Mouse (Mus musculus) forebrain, embryonic 16.5 days (tissue): ENCODE data around the gene Lrmda. TPM values are rescaled to one million over a fixed set of nuclear protein-coding genes. Genes with fewer than 3 reads are reported as not detected.

Experiments used
- ATAC-seq: fragments of 200-750 bp; cut with Nextera tagmentation; 2 replicates; pipeline ENCODE4 v1.8.0; 2017; ENCODE audit warnings: mild to moderate bottlenecking, moderate library complexity
- H3K27ac ChIP-seq: fragments of 300-500 bp; sonication (generic); 2 replicates; pipeline ENCODE4 v1.5.1; 2014; ENCODE audit warnings: low read length, control low read depth
- H3K27me3 ChIP-seq: fragments of 300-500 bp; sonication (generic); replicated peaks from 2 replicates; pipeline ENCODE4 v1.6.1; 2014; ENCODE audit warnings: low read length; ENCODE audit not compliant: control insufficient read depth, insufficient read depth
- H3K36me3 ChIP-seq: fragments of 300-500 bp; sonication (generic); 2 replicates; pipeline ENCODE4 v1.6.1; 2014; ENCODE audit not compliant: control insufficient read depth, insufficient read depth
- H3K4me1 ChIP-seq: fragments of 300-500 bp; sonication (generic); replicated peaks from 2 replicates; pipeline ENCODE4 v1.6.1; 2014; ENCODE audit warnings: low read length; ENCODE audit not compliant: control insufficient read depth, insufficient read depth
- H3K4me2 ChIP-seq: fragments of 300-500 bp; sonication (generic); 2 replicates; pipeline ENCODE4 v1.6.1; 2014; ENCODE audit warnings: mild to moderate bottlenecking, low read length, control low read depth
- H3K4me3 ChIP-seq: fragments of 300-500 bp; sonication (generic); replicated peaks from 2 replicates; pipeline ENCODE4 v1.5.1; 2014; ENCODE audit warnings: mild to moderate bottlenecking, low read length, control low read depth
- H3K9ac ChIP-seq: fragments of 300-500 bp; sonication (generic); replicated peaks from 2 replicates; pipeline ENCODE4 v1.6.1; 2014; ENCODE audit warnings: low read depth, low read length, control low read depth
- H3K9me3 ChIP-seq: fragments of 300-500 bp; sonication (generic); 2 replicates; pipeline ENCODE4 v1.6.1; 2016; ENCODE audit warnings: low read length; ENCODE audit not compliant: control insufficient read depth
- WGBS: fragments of 180-500 bp; shearing (Covaris S2); extraction: QIAGEN DNeasy Blood & Tissue Kit; methylation state at CpG from one replicate; pipeline ENCODE4 v1.1.7; 2014; 5-methylcytosine and 5-hydroxymethylcytosine counted together
- polyA plus RNA-seq: library from polyadenylated mRNA; unstranded; fragments of >200 nt; fragmentation: Nextera tagmentation; extraction: Ambion mirVana; gene quantifications from 2 replicates; pipeline ENCODE4 v1.2.1, GENCODE M21; 2015

The Lrmda gene
- polyA plus RNA-seq, 1 experiment from 2014 or later: not detected

- Histone ChIP-seq H3K9me3 (no peaks in the 10 kb centered on the region), H3K27ac (no peak overlapping the region), H3K4me1 (peaks cover 19% of the 10 kb centered on the region), H3K9ac (no peak overlapping the region), H3K4me3 (no peak overlapping the region), H3K36me3 (no peaks in the 10 kb centered on the region), H3K4me2 (no peak overlapping the region), H3K27me3 (0 out of 2 replicates have a peak, but pooled peaks cover 3% of the 10 kb centered on the region)
- 80% methylated on average over 2 of the region's 2 CpGs for WGBS
- ATAC-seq: no peak
These were observed 578.0 kb downstream of the Lrmda start for GRCm38 (mm10) chr14:22597508-22597907.

GRCm38 (mm10) chr14:22598638-22599037 is 579.1 kb downstream of the Lrmda start:
- no peaks in the 10 kb centered on the region for H3K9me3 ChIP-seq
- no peak overlapping the region for H3K4me3 ChIP-seq
- no peak overlapping the region for H3K27ac ChIP-seq
- H3K4me2 ChIP-seq: no peak overlapping the region
- peaks cover 19% of the 10 kb centered on the region for H3K4me1 ChIP-seq
- 26% methylated on average over 5 of the region's 5 CpGs for WGBS
- ATAC-seq: no peak
- H3K27me3 ChIP-seq: 0 out of 2 replicates have a peak, but pooled peaks cover 3% of the 10 kb centered on the region
- H3K36me3 ChIP-seq: no peaks in the 10 kb centered on the region
- no peak overlapping the region for H3K9ac ChIP-seq

- H3K4me1 ChIP-seq: peaks cover 19% of the 10 kb centered on the region
- no peak for ATAC-seq
- H3K36me3 ChIP-seq: no peaks in the 10 kb centered on the region
- H3K4me2 ChIP-seq: no peak overlapping the region
- no peak overlapping the region for H3K27ac ChIP-seq
- 0 out of 2 replicates have a peak, but pooled peaks cover 3% of the 10 kb centered on the region for H3K27me3 ChIP-seq
- H3K9ac ChIP-seq: no peak overlapping the region
- WGBS: 12% methylated on average over 3 of the region's 3 CpGs
- no peaks in the 10 kb centered on the region for H3K9me3 ChIP-seq
- no peak overlapping the region for H3K4me3 ChIP-seq
These were observed 580.7 kb downstream of the Lrmda start for GRCm38 (mm10) chr14:22600166-22600565.

GRCm38 (mm10) chr14:22602308-22602707 is 582.8 kb downstream of the Lrmda start:
- no peak for ATAC-seq

GRCm38 (mm10) chr14:22608599-22608998 is 589.1 kb downstream of the Lrmda start:
- ATAC-seq: no peak
- H3K4me1 ChIP-seq: no peaks in the 10 kb centered on the region
- H3K4me3 ChIP-seq: no peak overlapping the region
- no peak overlapping the region for H3K9ac ChIP-seq
- no peaks in the 10 kb centered on the region for H3K27me3 ChIP-seq
- whole genome bisulfite sequencing: 52% methylated on average over 5 of the region's 5 CpGs
- no peaks in the 10 kb centered on the region for H3K36me3 ChIP-seq
- no peak overlapping the region for H3K4me2 ChIP-seq
- no peaks in the 10 kb centered on the region for H3K9me3 ChIP-seq
- no peak overlapping the region for H3K27ac ChIP-seq

More at GRCm38 (mm10) chr14:22602308-22602707, 582.8 kb downstream of the Lrmda start:
- WGBS: 93% methylated on average over 2 of the region's 2 CpGs
- Histone ChIP-seq H3K4me3 (no peak overlapping the region), H3K4me2 (no peak overlapping the region), H3K9ac (no peak overlapping the region), H3K9me3 (no peaks in the 10 kb centered on the region), H3K36me3 (no peaks in the 10 kb centered on the region), H3K27me3 (0 out of 2 replicates have a peak, but pooled peaks cover 3% of the 10 kb centered on the region), H3K27ac (no peak overlapping the region), H3K4me1 (peaks cover 19% of the 10 kb centered on the region)

GRCm38 (mm10) chr14:22609261-22610245 is 590.0 kb downstream of the Lrmda start:
- Histone ChIP-seq H3K4me1 (no peaks in the 10 kb centered on the region), H3K9ac (no peak overlapping the region), H3K36me3 (no peaks in the 10 kb centered on the region), H3K27me3 (no peaks in the 10 kb centered on the region), H3K4me3 (no peak overlapping the region), H3K9me3 (no peaks in the 10 kb centered on the region), H3K27ac (no peak overlapping the region), H3K4me2 (no peak overlapping the region)
- 85% methylated on average over 13 of the region's 13 CpGs for WGBS
- no peak for ATAC-seq

GRCm38 (mm10) chr14:22611011-22611410 is 591.5 kb downstream of the Lrmda start:
- WGBS: 93% methylated on average over 3 of the region's 3 CpGs
- no peak for ATAC-seq
- no peak overlapping the region for H3K4me3 ChIP-seq

GRCm38 (mm10) chr14:22620191-22620590 is 600.7 kb downstream of the Lrmda start:
- Histone ChIP-seq H3K27ac (no peak overlapping the region), H3K4me3 (no peak overlapping the region)
- no peak for ATAC-seq

More at GRCm38 (mm10) chr14:22611011-22611410, 591.5 kb downstream of the Lrmda start:
- no peak overlapping the region for H3K27ac ChIP-seq
- no peak overlapping the region for H3K9ac ChIP-seq
- no peak overlapping the region for H3K4me2 ChIP-seq
- no peaks in the 10 kb centered on the region for H3K4me1 ChIP-seq
- H3K36me3 ChIP-seq: no peaks in the 10 kb centered on the region
- H3K27me3 ChIP-seq: no peaks in the 10 kb centered on the region
- no peaks in the 10 kb centered on the region for H3K9me3 ChIP-seq

GRCm38 (mm10) chr14:22621941-22622340 is 602.4 kb downstream of the Lrmda start:
- H3K4me2 ChIP-seq: no peak overlapping the region
- H3K27ac ChIP-seq: no peak overlapping the region
- no peaks in the 10 kb centered on the region for H3K27me3 ChIP-seq
- H3K9ac ChIP-seq: no peak overlapping the region
- no peaks in the 10 kb centered on the region for H3K9me3 ChIP-seq
- no peaks in the 10 kb centered on the region for H3K36me3 ChIP-seq
- ATAC-seq: no peak
- WGBS: 87% methylated on average over 3 of the region's 3 CpGs
- no peak overlapping the region for H3K4me3 ChIP-seq
- H3K4me1 ChIP-seq: no peaks in the 10 kb centered on the region

More at GRCm38 (mm10) chr14:22620191-22620590, 600.7 kb downstream of the Lrmda start:
- H3K4me2 ChIP-seq: no peak overlapping the region
- no peaks in the 10 kb centered on the region for H3K27me3 ChIP-seq
- H3K9ac ChIP-seq: no peak overlapping the region
- no peaks in the 10 kb centered on the region for H3K4me1 ChIP-seq
- no peaks in the 10 kb centered on the region for H3K36me3 ChIP-seq
- H3K9me3 ChIP-seq: no peaks in the 10 kb centered on the region
